Mouse (Mus musculus) forebrain, postnatal 0 days (tissue): Measurements from ENCODE around the gene Tagap. TPM values are rescaled to one million over a fixed set of nuclear protein-coding genes. Genes with fewer than 3 reads are reported as not detected.

Experiments used
- ATAC-seq: fragments of 200-750 bp; cut with Nextera tagmentation; 2 replicates; pipeline ENCODE4 v1.8.0; 2017; ENCODE audit warnings: mild to moderate bottlenecking, moderate library complexity
- DNase-seq: peaks from one replicate; pipeline ENCODE4 v3.0.0-alpha.2; 2015
- H3K27ac ChIP-seq: fragments of 300-500 bp; sonication (generic); 2 replicates; pipeline ENCODE4 v1.5.1; 2014; ENCODE audit warnings: low read depth, mild to moderate bottlenecking, antibody characterized with exemption, low read length, moderate library complexity, mixed read lengths
- H3K27me3 ChIP-seq: fragments of 300-500 bp; sonication (generic); 2 replicates; pipeline ENCODE4 v1.6.1; 2014; ENCODE audit warnings: mild to moderate bottlenecking, low read length, mixed read lengths; ENCODE audit not compliant: insufficient read depth
- H3K36me3 ChIP-seq: fragments of 300-500 bp; sonication (generic); 2 replicates; pipeline ENCODE4 v1.6.1; 2014; ENCODE audit warnings: mild to moderate bottlenecking, moderate library complexity; ENCODE audit not compliant: insufficient read depth
- H3K4me1 ChIP-seq: fragments of 300-500 bp; sonication (generic); 2 replicates; pipeline ENCODE4 v1.6.1; 2014; ENCODE audit warnings: antibody characterized with exemption; ENCODE audit not compliant: insufficient read depth
- H3K4me2 ChIP-seq: fragments of 300-500 bp; sonication (generic); 2 replicates; pipeline ENCODE4 v1.6.1; 2014; ENCODE audit warnings: low read depth, mild to moderate bottlenecking, moderate library complexity
- H3K4me3 ChIP-seq: fragments of 300-500 bp; sonication (generic); 2 replicates; pipeline ENCODE4 v1.5.1; 2014; ENCODE audit warnings: low read depth, low read length, mixed read lengths
- H3K9ac ChIP-seq: fragments of 300-500 bp; sonication (generic); 2 replicates; pipeline ENCODE4 v1.6.1; 2014; ENCODE audit warnings: mild to moderate bottlenecking
- H3K9me3 ChIP-seq: fragments of 300-500 bp; sonication (generic); 2 replicates; pipeline ENCODE4 v1.6.1; 2016; ENCODE audit warnings: low read length
- CTCF ChIP-seq: sonication (generic); IDR thresholded peaks from 2 replicates; pipeline ENCODE4 v1.5.1; 2016; ENCODE audit warnings: antibody characterized with exemption, control low read depth, low read depth
- WGBS: fragments of 180-500 bp; shearing (Covaris S2); extraction: QIAGEN DNeasy Blood & Tissue Kit; methylation state at CpG from one replicate; pipeline ENCODE4 v1.1.7; 2014; 5-methylcytosine and 5-hydroxymethylcytosine counted together
- polyA plus RNA-seq: library from polyadenylated mRNA; unstranded; fragments of >200 nt; fragmentation: Nextera tagmentation; extraction: Ambion mirVana; gene quantifications from 2 replicates; pipeline ENCODE4 v1.2.1, GENCODE M21; 2015
- total RNA-seq: library from RNA; depleted of rRNA; stranded (reverse); fragments of >200 nt; gene quantifications from 2 replicates; pipeline ENCODE4 v1.2.3, GENCODE M21; 2014; rRNA removed

Gene Tagap
- total RNA-seq (0.23 and 0.62 TPM in 2 replicates), polyA plus RNA-seq (0.28 and 0.47 TPM in 2 replicates)

DNA sequence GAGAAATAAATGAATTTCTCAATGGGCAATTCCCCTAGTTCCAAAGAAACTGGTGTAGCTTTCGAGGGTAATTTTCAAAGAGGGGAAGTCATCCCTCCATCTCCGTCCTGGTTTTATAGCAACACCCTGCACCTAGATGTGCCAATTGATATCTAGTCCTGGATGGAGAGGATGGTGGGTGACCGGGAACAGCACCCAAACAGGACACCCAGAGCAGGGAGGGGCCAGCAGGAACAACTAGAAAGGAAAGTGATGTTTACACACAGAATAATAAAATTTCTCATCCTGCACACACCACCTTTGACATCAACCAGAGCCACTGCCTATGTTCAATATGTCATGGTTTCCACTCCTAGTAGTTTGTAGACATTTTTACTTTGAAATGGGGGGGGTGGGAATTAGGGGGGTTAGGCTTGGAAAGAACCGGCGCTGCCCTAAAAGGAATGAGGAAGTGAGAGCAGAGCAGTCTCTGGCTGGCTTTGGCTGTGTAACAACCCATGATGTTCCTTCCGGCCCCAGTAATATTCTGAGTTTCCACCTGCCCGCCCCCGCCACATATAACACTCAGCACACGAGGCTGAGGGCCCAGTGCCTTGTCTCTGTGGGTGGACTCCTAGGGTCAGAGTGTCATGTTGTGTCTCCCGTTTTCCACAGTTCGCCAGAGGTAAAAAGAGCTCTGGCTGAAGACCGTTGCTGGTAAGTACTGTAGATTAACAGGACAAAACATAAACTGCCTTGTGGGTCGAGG, at the start of gene Tagap:
TSS of gene Tagap (plus strand) at position 588 of the 748 bp plus-strand sequence.
- TF ChIP-seq CTCF: no peak
- no peaks in the 10 kb centered on the region for H3K9me3 ChIP-seq
- ATAC-seq (no peak), DNase-seq (no peak)
- H3K4me3 ChIP-seq: no peak within 1 kb of the TSS
- no peaks in the 10 kb centered on the region for H3K36me3 ChIP-seq
- H3K27ac ChIP-seq: no peak within 1 kb of the TSS
- H3K4me2 ChIP-seq: no peak within 1 kb of the TSS
- H3K4me1 ChIP-seq: no peaks in the 10 kb centered on the region
- no peak within 1 kb of the TSS for H3K9ac ChIP-seq
- H3K27me3 ChIP-seq: no peaks in the 10 kb centered on the region
- WGBS: 67% methylated on average over 13 of the region's 13 CpGs

DNA sequence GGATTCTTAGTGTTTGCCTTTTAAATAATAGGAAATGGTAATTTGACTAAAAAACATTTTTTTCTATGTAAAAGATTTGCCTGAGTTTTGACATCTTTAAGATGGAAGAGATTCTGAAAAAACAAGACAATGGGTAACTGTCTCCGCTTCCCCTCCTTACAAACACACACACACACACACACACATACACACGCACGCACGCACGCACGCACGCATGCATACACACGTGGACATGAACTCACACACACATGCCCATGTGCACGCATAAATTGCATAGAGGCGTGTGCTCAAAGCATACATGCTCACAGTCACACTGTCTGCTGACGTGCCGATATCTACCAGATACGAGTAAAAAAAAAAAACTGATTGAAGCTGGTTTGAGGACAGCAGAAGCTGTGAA, 49.3 kb upstream of the Tagap start:
- H3K9ac ChIP-seq: no peak overlapping the region
- ATAC-seq (no peak), DNase-seq (no peak)
- no peaks in the 10 kb centered on the region for H3K9me3 ChIP-seq
- H3K4me1 ChIP-seq: no peaks in the 10 kb centered on the region
- H3K27me3 ChIP-seq: no peaks in the 10 kb centered on the region
- H3K36me3 ChIP-seq: no peaks in the 10 kb centered on the region
- no peak for TF ChIP-seq CTCF
- no peak overlapping the region for H3K4me2 ChIP-seq
- no peak overlapping the region for H3K27ac ChIP-seq
- 93% methylated on average over 13 of the region's 13 CpGs for WGBS
- H3K4me3 ChIP-seq: no peak overlapping the region

DNA sequence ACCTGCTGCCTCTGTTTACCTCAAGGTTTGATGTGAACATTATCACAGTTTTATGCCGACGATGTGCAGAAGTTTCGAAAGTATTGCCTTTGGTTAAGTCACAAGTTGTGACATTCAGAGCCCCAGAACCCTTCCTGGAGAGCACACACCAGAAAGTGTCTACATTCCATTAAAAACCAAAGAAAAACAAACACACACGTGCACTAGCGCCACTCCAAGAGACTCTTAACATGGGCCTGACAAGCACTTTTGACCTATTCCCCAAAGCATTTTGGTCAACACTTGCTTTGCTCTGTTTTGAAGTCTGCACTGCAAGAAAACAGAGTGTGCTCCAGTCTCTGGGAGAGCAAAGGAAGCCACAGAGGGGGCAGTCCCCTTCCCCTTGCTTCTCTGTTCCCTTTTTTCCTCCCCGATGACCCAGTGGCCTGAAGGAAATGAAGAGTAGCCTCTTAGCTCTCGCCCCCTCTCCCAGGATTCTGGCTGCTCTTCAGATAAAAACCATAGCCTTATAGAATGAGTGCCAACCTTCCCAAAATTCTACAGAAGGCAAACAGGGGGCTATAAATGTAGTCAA, 48.5 kb upstream of the Tagap start:
- DNase-seq (no peak), ATAC-seq (no peak)
- no peak overlapping the region for H3K9ac ChIP-seq
- TF ChIP-seq CTCF: no peak
- no peaks in the 10 kb centered on the region for H3K36me3 ChIP-seq
- no peaks in the 10 kb centered on the region for H3K4me1 ChIP-seq
- no peak overlapping the region for H3K4me2 ChIP-seq
- no peak overlapping the region for H3K27ac ChIP-seq
- no peak overlapping the region for H3K4me3 ChIP-seq
- no peaks in the 10 kb centered on the region for H3K9me3 ChIP-seq
- no peaks in the 10 kb centered on the region for H3K27me3 ChIP-seq
- 80% methylated on average over 7 of the region's 7 CpGs for WGBS

DNA sequence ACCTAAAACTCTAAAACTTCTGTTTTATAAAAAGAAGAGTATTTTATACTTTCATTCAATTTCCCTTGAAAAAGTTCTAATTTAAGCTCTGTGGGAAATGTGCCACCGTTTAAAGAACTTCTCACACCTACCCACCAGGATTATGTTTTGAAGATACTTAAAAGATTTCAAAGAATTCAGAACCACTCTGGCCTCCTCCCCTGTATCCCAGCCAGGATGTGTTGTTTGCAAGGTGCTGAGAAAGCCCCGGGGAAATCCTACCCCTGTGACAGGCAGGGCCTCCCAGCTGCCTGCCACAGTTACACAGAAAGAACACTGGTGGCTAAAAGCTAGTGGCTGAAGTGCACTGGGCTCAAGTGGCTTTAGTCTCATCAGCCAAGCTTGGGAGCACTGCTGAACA, 47.9 kb upstream of the Tagap start:
- Histone ChIP-seq H3K9me3 (no peaks in the 10 kb centered on the region), H3K27ac (no peak overlapping the region), H3K36me3 (no peaks in the 10 kb centered on the region), H3K4me3 (no peak overlapping the region), H3K9ac (no peak overlapping the region), H3K4me1 (no peaks in the 10 kb centered on the region), H3K4me2 (no peak overlapping the region), H3K27me3 (no peaks in the 10 kb centered on the region)
- DNase-seq: no peak
- 52% methylated on average over 2 of the region's 2 CpGs for WGBS
- no peak for TF ChIP-seq CTCF
- no peak for ATAC-seq

DNA sequence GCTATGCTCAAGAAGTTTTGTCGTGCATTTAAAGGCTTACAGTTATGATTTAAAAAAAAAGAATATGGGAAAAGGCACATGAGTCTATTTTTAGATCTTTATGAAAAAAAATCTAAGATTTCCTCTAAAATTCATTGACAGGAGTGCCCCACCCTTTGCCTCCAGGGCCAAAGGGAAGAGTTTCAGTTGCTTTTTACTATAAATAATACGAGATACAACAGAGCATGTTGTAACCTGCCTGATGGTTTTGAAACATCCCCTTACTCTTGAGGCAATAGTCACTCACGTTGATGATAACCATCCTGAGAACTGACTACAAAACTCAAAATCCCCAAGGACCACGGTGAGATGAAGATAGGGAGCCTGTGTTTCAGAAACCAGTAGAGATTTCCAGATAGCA, 46.3 kb upstream of the Tagap start:
- no peak for TF ChIP-seq CTCF
- no peak for ATAC-seq
- WGBS: 85% methylated on average over 4 of the region's 4 CpGs

DNA sequence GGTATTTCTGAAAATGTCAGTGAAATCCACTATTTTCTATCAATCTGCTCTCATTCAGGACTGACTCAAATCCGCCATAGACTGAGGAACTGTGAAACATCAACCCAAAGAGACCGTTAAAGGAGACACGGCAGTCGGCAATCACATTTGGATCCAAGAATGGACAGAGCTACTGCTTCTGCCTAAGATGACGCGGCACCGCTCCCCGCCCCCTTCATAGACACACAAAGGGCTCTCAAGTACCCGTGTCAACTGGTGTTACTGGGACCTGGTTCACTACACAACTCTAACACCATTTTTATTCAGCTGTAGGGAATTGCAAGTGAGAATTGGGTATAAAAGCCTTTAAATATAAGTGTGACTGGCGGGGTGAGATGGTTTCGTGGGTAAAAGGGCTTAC, 42.7 kb upstream of the Tagap start:
- WGBS: 87% methylated on average over 11 of the region's 11 CpGs
- ATAC-seq: no peak
- Histone ChIP-seq H3K4me2 (no peak overlapping the region), H3K4me1 (no peaks in the 10 kb centered on the region), H3K27ac (no peak overlapping the region), H3K36me3 (no peaks in the 10 kb centered on the region), H3K9me3 (no peaks in the 10 kb centered on the region), H3K9ac (no peak overlapping the region), H3K27me3 (no peaks in the 10 kb centered on the region), H3K4me3 (no peak overlapping the region)
- no peak for DNase-seq
- no peak for TF ChIP-seq CTCF

More for the DNA sequence above, 46.3 kb upstream of the Tagap start:
- no peaks in the 10 kb centered on the region for H3K4me1 ChIP-seq
- no peaks in the 10 kb centered on the region for H3K9me3 ChIP-seq
- DNase-seq: no peak
- no peak overlapping the region for H3K4me2 ChIP-seq
- H3K4me3 ChIP-seq: no peak overlapping the region
- H3K9ac ChIP-seq: no peak overlapping the region
- no peak overlapping the region for H3K27ac ChIP-seq
- H3K27me3 ChIP-seq: no peaks in the 10 kb centered on the region
- H3K36me3 ChIP-seq: no peaks in the 10 kb centered on the region

DNA sequence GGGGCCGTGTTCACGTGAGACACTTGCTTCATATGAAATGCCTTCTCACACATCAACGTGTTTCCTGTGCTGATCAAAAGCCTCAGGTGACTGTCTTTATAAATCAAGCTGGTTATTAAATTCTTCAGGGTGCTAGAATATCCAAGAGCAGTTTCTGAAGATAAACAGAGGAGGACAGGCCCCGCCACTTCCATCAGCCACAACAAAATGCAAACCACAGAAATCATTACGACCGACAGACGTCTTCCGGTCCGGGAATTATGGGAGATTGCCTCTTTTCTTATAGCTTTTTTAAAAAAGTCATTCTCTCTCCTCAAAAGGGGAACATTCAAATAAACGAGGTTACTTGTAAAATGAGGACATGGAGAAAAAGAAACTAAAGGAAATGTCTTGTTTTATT, 41.2 kb upstream of the Tagap start:
- 84% methylated on average over 10 of the region's 10 CpGs for WGBS

More for the DNA sequence above, 41.2 kb upstream of the Tagap start:
- Histone ChIP-seq H3K9ac (no peak overlapping the region), H3K4me1 (no peaks in the 10 kb centered on the region), H3K4me3 (no peak overlapping the region), H3K27ac (no peak overlapping the region), H3K4me2 (no peak overlapping the region), H3K27me3 (no peaks in the 10 kb centered on the region), H3K36me3 (no peaks in the 10 kb centered on the region), H3K9me3 (no peaks in the 10 kb centered on the region)
- DNase-seq (no peak), ATAC-seq (no peak)
- TF ChIP-seq CTCF: no peak
